Mouse (Mus musculus) heart, postnatal 0 days (tissue): ENCODE data around the gene Nyap1. TPM values are rescaled to one million over a fixed set of nuclear protein-coding genes. Genes with fewer than 3 reads are reported as not detected.

Experiments used
- ATAC-seq: fragments of 200-750 bp; cut with Nextera tagmentation; 2 replicates; pipeline ENCODE4 v1.8.0; 2017; ENCODE audit warnings: low read depth, moderate number of reproducible peaks, moderate library complexity; ENCODE audit not compliant: insufficient read depth
- DNase-seq: peaks from one replicate; pipeline ENCODE4 v3.0.0-alpha.2; 2016; ENCODE audit warnings: low spot score
- H3K27ac ChIP-seq: fragments of 300-500 bp; sonication (generic); 2 replicates; pipeline ENCODE4 v1.5.1; 2014; ENCODE audit warnings: low read depth, mild to moderate bottlenecking
- H3K27me3 ChIP-seq: fragments of 300-500 bp; sonication (generic); 2 replicates; pipeline ENCODE4 v1.6.1; 2014; ENCODE audit warnings: low read length, mixed read lengths; ENCODE audit not compliant: control insufficient read depth, insufficient read depth
- H3K36me3 ChIP-seq: fragments of 300-500 bp; sonication (generic); replicated peaks from 2 replicates; pipeline ENCODE4 v1.6.1; 2014; ENCODE audit warnings: low read length, mixed read lengths; ENCODE audit not compliant: control insufficient read depth, insufficient read depth
- H3K4me1 ChIP-seq: fragments of 300-500 bp; sonication (generic); 2 replicates; pipeline ENCODE4 v1.6.1; 2014; ENCODE audit warnings: antibody characterized with exemption; ENCODE audit not compliant: control insufficient read depth, insufficient read depth
- H3K4me2 ChIP-seq: fragments of 300-500 bp; sonication (generic); 2 replicates; pipeline ENCODE4 v1.6.1; 2014; ENCODE audit warnings: low read depth, mild to moderate bottlenecking, low read length, moderate library complexity
- H3K4me3 ChIP-seq: fragments of 300-500 bp; sonication (generic); 2 replicates; pipeline ENCODE4 v1.5.1; 2014; ENCODE audit warnings: low read depth, low read length
- H3K9ac ChIP-seq: fragments of 300-500 bp; sonication (generic); replicated peaks from 2 replicates; pipeline ENCODE4 v1.6.1; 2014; ENCODE audit warnings: low read depth, low read length, mixed read lengths
- H3K9me3 ChIP-seq: fragments of 300-500 bp; sonication (generic); replicated peaks from 2 replicates; pipeline ENCODE4 v1.6.1; 2016; ENCODE audit warnings: low read length; ENCODE audit not compliant: control insufficient read depth
- CTCF ChIP-seq: IDR thresholded peaks from 2 replicates; pipeline ENCODE4 v1.5.1; 2016; ENCODE audit warnings: antibody characterized with exemption, control low read depth, low read depth
- EP300 ChIP-seq: IDR thresholded peaks from 2 replicates; pipeline ENCODE4 v1.6.1; 2016; ENCODE audit warnings: antibody characterized with exemption, low read depth
- WGBS: fragments of 180-500 bp; shearing (Covaris S2); extraction: QIAGEN DNeasy Blood & Tissue Kit; methylation state at CpG from one replicate; pipeline ENCODE4 v1.1.7; 2014; 5-methylcytosine and 5-hydroxymethylcytosine counted together
- polyA plus RNA-seq: library from polyadenylated mRNA; unstranded; fragments of >200 nt; fragmentation: Nextera tagmentation; extraction: Ambion mirVana; gene quantifications from 2 replicates; pipeline ENCODE4 v1.2.1, GENCODE M21; 2015
- total RNA-seq: library from RNA; depleted of rRNA; stranded (reverse); fragments of >200 nt; gene quantifications from 2 replicates; pipeline ENCODE4 v1.2.3, GENCODE M21; 2014; ENCODE audit warnings: low replicate concordance

Nyap1 gene
- total and polyA plus RNA-seq, 2 experiments from 2014 or later: 0.56 to 5.8 TPM

GRCm38 (mm10) chr5:137715685-137716084 lies 25.7 kb downstream of the Nyap1 start:
- WGBS: 61% methylated on average over 8 of the region's 8 CpGs
- no peak overlapping the region for H3K9ac ChIP-seq
- no peak overlapping the region for H3K4me2 ChIP-seq
- no peaks in the 10 kb centered on the region for H3K27me3 ChIP-seq
- no peak for DNase-seq
- ATAC-seq: no peak
- H3K4me3 ChIP-seq: no peak overlapping the region
- TF ChIP-seq EP300 (no peak), CTCF (no peak)
- H3K36me3 ChIP-seq: no peaks in the 10 kb centered on the region
- H3K4me1 ChIP-seq: peaks cover 17% of the 10 kb centered on the region
- H3K9me3 ChIP-seq: no peaks in the 10 kb centered on the region
- H3K27ac ChIP-seq: no peak overlapping the region

GRCm38 (mm10) chr5:137713454-137713853 lies 28.0 kb downstream of the Nyap1 start:
- H3K4me2 ChIP-seq: no peak overlapping the region
- peaks cover 7% of the 10 kb centered on the region; the same call in 1 of the 2 replicates for H3K4me1 ChIP-seq
- no peak overlapping the region for H3K27ac ChIP-seq
- H3K9me3 ChIP-seq: no peaks in the 10 kb centered on the region
- no peaks in the 10 kb centered on the region for H3K36me3 ChIP-seq
- no peak for TF ChIP-seq EP300
- no peak for ATAC-seq
- DNase-seq: no peak
- no peaks in the 10 kb centered on the region for H3K27me3 ChIP-seq
- 71% methylated on average over 5 of the region's 5 CpGs for WGBS
- H3K4me3 ChIP-seq: no peak overlapping the region
- no peak overlapping the region for H3K9ac ChIP-seq

GRCm38 (mm10) chr5:137706913-137707633 lies 34.3 kb downstream of the Nyap1 start:
- H3K27me3 ChIP-seq: no peaks in the 10 kb centered on the region
- TF ChIP-seq EP300: no peak
- no peak for TF ChIP-seq CTCF
- ATAC-seq (peak; percentile 14; the same call in 1 of the 2 replicates), DNase-seq (peak; percentile 42)
- peak overlapping the region; percentile 7; the same call in 1 of the 2 replicates for H3K4me2 ChIP-seq
- no peak overlapping the region for H3K9ac ChIP-seq
- WGBS: 35% methylated on average over 12 of the region's 12 CpGs
- H3K9me3 ChIP-seq: no peaks in the 10 kb centered on the region
- peaks cover 6% of the 10 kb centered on the region; the same call in 1 of the 2 replicates for H3K4me1 ChIP-seq
- H3K36me3 ChIP-seq: no peaks in the 10 kb centered on the region
- H3K27ac ChIP-seq: no peak overlapping the region; the same call in 1 of the 2 replicates
- H3K4me3 ChIP-seq: no peak overlapping the region

- TF ChIP-seq EP300: no peak
- TF ChIP-seq CTCF: no peak
- no peaks in the 10 kb centered on the region for H3K9me3 ChIP-seq
- H3K27me3 ChIP-seq: no peaks in the 10 kb centered on the region
- H3K27ac ChIP-seq: no peak overlapping the region; the same call in 1 of the 2 replicates
- 50% methylated on average over 6 of the region's 6 CpGs for WGBS
- DNase-seq (no peak), ATAC-seq (no peak)
- peaks cover 6% of the 10 kb centered on the region; the same call in 1 of the 2 replicates for H3K4me1 ChIP-seq
- H3K9ac ChIP-seq: no peak overlapping the region
- H3K4me2 ChIP-seq: no peak overlapping the region
- H3K4me3 ChIP-seq: no peak overlapping the region
- H3K36me3 ChIP-seq: no peaks in the 10 kb centered on the region
Observed at GRCm38 (mm10) chr5:137705242-137705641, 36.2 kb downstream of the Nyap1 start.

- no peak for DNase-seq
- Histone ChIP-seq H3K27me3 (no peaks in the 10 kb centered on the region), H3K27ac (no peak overlapping the region), H3K4me2 (no peak overlapping the region), H3K9ac (no peak overlapping the region), H3K4me1 (no peaks in the 10 kb centered on the region), H3K36me3 (no peaks in the 10 kb centered on the region), H3K4me3 (no peak overlapping the region), H3K9me3 (no peaks in the 10 kb centered on the region)
- TF ChIP-seq EP300 (no peak), CTCF (no peak)
- WGBS: 33% methylated on average over 2 of the region's 2 CpGs
- no peak for ATAC-seq
Observed at GRCm38 (mm10) chr5:137699850-137700249, 41.6 kb downstream of the Nyap1 start.

- no peak for ATAC-seq
- Histone ChIP-seq H3K4me3 (no peak overlapping the region), H3K27ac (no peak overlapping the region; the same call in 1 of the 2 replicates), H3K9ac (no peak overlapping the region), H3K27me3 (no peaks in the 10 kb centered on the region), H3K9me3 (no peaks in the 10 kb centered on the region), H3K4me2 (no peak overlapping the region), H3K4me1 (no peaks in the 10 kb centered on the region), H3K36me3 (no peaks in the 10 kb centered on the region)
- DNase-seq: no peak
- 39% methylated on average over 3 of the region's 3 CpGs for WGBS
- no peak for TF ChIP-seq CTCF
- no peak for TF ChIP-seq EP300
Observed at GRCm38 (mm10) chr5:137699080-137699479, 42.3 kb downstream of the Nyap1 start.
